8 mouse cellular contexts compared by ENCODE assay signal in genomic region chr8:124617266-124617869, GRCm38 (mm10). TPM values are rescaled to one million over a fixed set of nuclear protein-coding genes. Genes with fewer than 3 reads are reported as not detected.
DNase-seq lines count a peak whose midpoint lies in the region; ATAC-seq lines count a peak whose summit lies in the region.

No protein-coding gene starts in this region.

- DNase-seq in adrenal gland, adult (ENCODE audit: inconsistent age in 2 of 2, low spot score in 1 of 2) = peak; percentile 74 to 95
- peak; percentile 80 for DNase-seq in embryo, embryonic 10 days (ENCODE audit: low spot score)
- peak; percentile 69 for DNase-seq in gastrocnemius, postnatal 14 days
- DNase-seq in left cerebral cortex, adult 9 months (ENCODE audit: low spot score in 2 of 2) = peak; percentile 43 to 91
- DNase-seq in right cerebral cortex, adult 2 months (ENCODE audit: low spot score in 2 of 2) = peak; percentile 90 to 93
- DNase-seq in urinary bladder, postnatal 36 days (ENCODE audit: low spot score in 2 of 2) = peak; percentile 63 to 71

- H3K9me3 ChIP-seq in megakaryocyte, embryonic 14.5 days = no peaks in the 10 kb centered on the region

- H3K4me1 ChIP-seq in megakaryocyte, embryonic 14.5 days = peaks cover 21% of the 10 kb centered on the region

- intact Hi-C loops in gastrocnemius, postnatal 14 days (cut with DNase I; ENCODE audit: low total_unique reads) = loop anchor here (2.0 kb wide), 1 partner anchor 57 kb away; no protein-coding TSS in a partner anchor

- ATAC-seq in inflammation-experienced regulatory T-cells, adult 6 months = peak; percentile 52

- H3K36me3 ChIP-seq in megakaryocyte, embryonic 14.5 days (replicated peaks; ENCODE audit: low read length) = no peaks in the 10 kb centered on the region

- peaks cover 55% of the 10 kb centered on the region for H3K27me3 ChIP-seq in megakaryocyte, embryonic 14.5 days (replicated peaks)

- peak overlapping the region; percentile 88 for H3K4me3 ChIP-seq in megakaryocyte, embryonic 14.5 days (replicated peaks)

RNA-seq across cellular contexts. Expression of gene Capn9, which starts 41.5 kb away (rescaled TPM):
- under 1 TPM in 1 of 2 experiments, not detected in 1; 0.08 TPM for total RNA-seq in gastrocnemius, postnatal 14 days (2021)
- polyA plus RNA-seq in inflammation-experienced regulatory T-cells, adult 6 months (2017; shearing (Covaris generic)) = not detected
- polyA plus RNA-seq in megakaryocyte, embryonic 14.5 days (2012; ENCODE audit: insufficient read depth, low replicate concordance) = not detected in 2 replicates

RNA-seq across cellular contexts. Expression of gene 2310022B05Rik, which starts 45.8 kb away (rescaled TPM):
- total RNA-seq in gastrocnemius, postnatal 14 days (2021) = 10 to 100 TPM; 21.4 to 25.8 TPM
- polyA plus RNA-seq in inflammation-experienced regulatory T-cells, adult 6 months (2017; shearing (Covaris generic)) = 1 to 10 TPM in 2 of 3 experiments, under 1 TPM in 1; 0.60 to 1.6 (median 1.6) TPM
- polyA plus RNA-seq in megakaryocyte, embryonic 14.5 days (2012; ENCODE audit: insufficient read depth, low replicate concordance) = 6.3 and 7.6 TPM in 2 replicates

RNA-seq across cellular contexts. Expression of gene Agt, which starts 47.9 kb away (rescaled TPM):
- 10 to 100 TPM; 11.4 to 12.3 TPM for total RNA-seq in gastrocnemius, postnatal 14 days (2021)
- polyA plus RNA-seq in inflammation-experienced regulatory T-cells, adult 6 months (2017; shearing (Covaris generic)) = not detected
- 0.27 TPM in 1 of 2 replicates, not detected in the other for polyA plus RNA-seq in megakaryocyte, embryonic 14.5 days (2012; ENCODE audit: insufficient read depth, low replicate concordance)

Comparison
In these comparisons a context has a peak if more than half of its experiments do, and no peak if none do; other contexts are left out.
1. Peak in every context shown above with its lines: DNase-seq, ATAC-seq and H3K4me3 ChIP-seq.